Mouse (Mus musculus) heart, postnatal 0 days (tissue): ENCODE measurements at regions not wholly inside any gene's neighbourhood (a gene's known extent, or its start where the extent isn't known, plus 50 kb on each side); places are given as distances from the start of the nearest gene placed in this dataset.

ENCODE experiments used
- CTCF ChIP-seq: IDR thresholded peaks from 2 replicates; pipeline ENCODE4 v1.5.1; 2016; ENCODE audit warnings: antibody characterized with exemption, control low read depth, low read depth
- EP300 ChIP-seq: IDR thresholded peaks from 2 replicates; pipeline ENCODE4 v1.6.1; 2016; ENCODE audit warnings: antibody characterized with exemption, low read depth

DNA sequence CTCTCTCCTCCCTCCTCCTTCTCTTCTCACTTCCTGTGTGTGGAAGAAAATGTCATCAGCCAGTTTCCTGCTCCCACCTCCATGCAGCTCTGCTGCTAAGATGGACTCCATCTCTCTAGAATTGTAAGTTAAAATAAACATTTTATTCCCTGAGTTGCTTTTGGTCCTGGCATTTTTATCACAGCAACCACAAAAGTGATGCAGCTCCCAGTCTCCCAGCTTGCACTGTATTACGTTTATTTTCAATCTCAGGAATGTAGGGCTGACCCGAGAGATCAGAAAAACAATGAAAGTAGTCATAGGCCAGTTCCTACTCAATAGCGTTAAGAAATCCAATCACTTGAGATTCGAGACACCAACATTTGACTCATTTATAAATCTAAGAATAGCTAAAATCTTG is 106.0 kb upstream of the 1700056E22Rik start:
- TF ChIP-seq CTCF = no peak
- no peak for TF ChIP-seq EP300
